Mouse (Mus musculus) small intestine, adult 2 months (tissue): ENCODE results near the gene Serpinb3c. TPM values are rescaled to one million over a fixed set of nuclear protein-coding genes. Genes with fewer than 3 reads are reported as not detected.
"Not testable (repeated sequence)": the region's sequence is repeated elsewhere in the genome, so short reads cannot be mapped to it uniquely, and the experiment has no call there.

Experiments
- H3K27ac ChIP-seq: fragments of 200-500 bp; 2 replicates; pipeline ENCODE4 v1.5.1; 2012; ENCODE audit warnings: low read depth, low read length, control low read depth, inconsistent platforms; ENCODE audit not compliant: insufficient read depth
- H3K27me3 ChIP-seq: fragments of 200-500 bp; 2 replicates; pipeline ENCODE4 v1.6.1; 2012; ENCODE audit warnings: mild to moderate bottlenecking, moderate library complexity, low read length, inconsistent platforms; ENCODE audit not compliant: control insufficient read depth, insufficient read depth
- H3K36me3 ChIP-seq: fragments of 200-500 bp; 2 replicates; pipeline ENCODE4 v1.6.1; 2012; ENCODE audit warnings: mild to moderate bottlenecking, low read length, control low read depth, inconsistent platforms; ENCODE audit not compliant: control insufficient read depth, insufficient read depth
- H3K4me1 ChIP-seq: fragments of 200-500 bp; 2 replicates; pipeline ENCODE4 v1.6.1; 2012; ENCODE audit warnings: low read length, inconsistent platforms, mixed read lengths; ENCODE audit not compliant: control insufficient read depth, insufficient read depth, insufficient read length
- H3K4me3 ChIP-seq: fragments of 200-500 bp; 2 replicates; pipeline ENCODE4 v1.5.1; 2012; ENCODE audit warnings: low read depth, mild to moderate bottlenecking, control low read depth, inconsistent platforms, low read length, moderate library complexity
- WGBS: fragments of 180-500 bp; shearing (Covaris S2); methylation state at CpG from one replicate; pipeline ENCODE4 v1.1.7; 2018; 5-methylcytosine and 5-hydroxymethylcytosine counted together
- polyA plus RNA-seq: library from polyadenylated mRNA; depleted of rRNA; stranded (reverse); fragments of >200 nt; gene quantifications from 2 replicates; pipeline ENCODE4 v1.2.3, GENCODE M21; 2012; rRNA removed

Serpinb3c gene
- polyA plus RNA-seq, result not detected in 2 replicates

DNA sequence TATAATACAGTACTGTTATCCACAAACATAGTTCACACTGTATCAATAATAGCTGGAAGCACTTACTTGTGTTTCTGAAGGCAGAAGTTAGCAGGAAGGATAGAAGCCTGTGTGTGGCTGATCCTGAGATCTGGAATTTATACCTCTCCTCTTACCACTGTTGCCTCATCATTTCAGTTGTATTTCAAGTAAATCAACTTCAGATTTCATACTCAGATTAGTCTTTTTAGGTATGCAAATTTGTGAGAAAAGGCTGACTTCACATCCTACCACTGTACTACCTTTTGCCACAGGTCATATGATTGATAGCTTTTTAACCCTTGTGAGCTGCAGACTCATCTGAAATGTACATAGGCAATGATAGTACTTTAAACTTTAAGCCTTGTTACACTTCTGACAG is at the start of gene Serpinb3c, which contains the start of gene Serpinb3b:
Gene Serpinb3c, minus strand, starts transcription at position 111 of the 400 bp plus-strand sequence.
Gene Serpinb3b, minus strand, starts transcription at position 101 of the 400 bp plus-strand sequence.
- H3K36me3 ChIP-seq, H3K4me3 ChIP-seq, H3K4me1 ChIP-seq, H3K27ac ChIP-seq, H3K27me3 ChIP-seq: not testable (repeated sequence)

DNA sequence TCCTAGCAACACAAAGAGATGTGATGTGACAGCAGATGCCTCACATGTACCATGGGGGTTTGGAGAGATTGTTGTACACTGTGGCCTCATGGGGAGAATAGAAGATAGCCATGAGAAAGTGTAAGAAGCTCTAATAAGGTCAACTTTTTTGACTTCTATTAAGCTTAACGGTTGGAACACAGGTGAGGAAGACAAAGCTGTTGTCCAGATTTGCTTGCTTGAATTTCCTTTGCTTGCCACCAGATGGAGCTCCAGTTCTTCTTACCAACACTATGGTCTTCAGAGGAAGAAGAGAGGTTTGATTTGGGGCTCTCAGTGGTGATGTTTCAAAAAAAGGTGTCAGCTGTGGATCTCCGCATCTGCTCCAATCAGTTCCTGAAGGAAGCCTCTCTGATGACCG is 35.0 kb downstream of the Serpinb3c start:
- not testable (repeated sequence) for H3K27me3 ChIP-seq, H3K4me1 ChIP-seq, H3K4me3 ChIP-seq, H3K36me3 ChIP-seq, H3K27ac ChIP-seq
- 30% methylated on average over 3 of the region's 3 CpGs for WGBS

Other genes starting within 250 kb of the Serpinb3c start
- not detected in 2 replicates for gene Serpinb3a, start 226.1 kb downstream of the Serpinb3c start, polyA plus RNA-seq
- gene Serpinb3d, start 194.9 kb downstream of the Serpinb3c start, polyA plus RNA-seq, result not detected in 2 replicates
- gene Serpinb3b, start within 50 bp of the Serpinb3c start, polyA plus RNA-seq, result not detected in 2 replicates
- not detected in 2 replicates for gene Serpinb11, start 82.8 kb upstream of the Serpinb3c start, polyA plus RNA-seq
- gene Serpinb7, start 121.3 kb upstream of the Serpinb3c start, polyA plus RNA-seq, result not detected in 2 replicates
- gene Serpinb2, start 233.1 kb upstream of the Serpinb3c start, polyA plus RNA-seq, result 0.05 TPM in 2 replicates